Mouse (Mus musculus) embryonic fibroblast, embryonic 13.5 days (primary cell): ENCODE results near the gene Tmem143.

Experiments
- CTCF ChIP-seq: IDR thresholded peaks from 2 replicates; pipeline ENCODE4 v1.5.1; 2011; ENCODE audit warnings: mild to moderate bottlenecking, control low read depth, low read length, moderate library complexity, borderline replicate concordance; ENCODE audit not compliant: insufficient read depth
- POLR2A ChIP-seq: IDR thresholded peaks from 2 replicates; pipeline ENCODE4 v1.6.1; 2011; ENCODE audit warnings: low read depth, mild to moderate bottlenecking, control low read depth, low read length, moderate library complexity

DNA sequence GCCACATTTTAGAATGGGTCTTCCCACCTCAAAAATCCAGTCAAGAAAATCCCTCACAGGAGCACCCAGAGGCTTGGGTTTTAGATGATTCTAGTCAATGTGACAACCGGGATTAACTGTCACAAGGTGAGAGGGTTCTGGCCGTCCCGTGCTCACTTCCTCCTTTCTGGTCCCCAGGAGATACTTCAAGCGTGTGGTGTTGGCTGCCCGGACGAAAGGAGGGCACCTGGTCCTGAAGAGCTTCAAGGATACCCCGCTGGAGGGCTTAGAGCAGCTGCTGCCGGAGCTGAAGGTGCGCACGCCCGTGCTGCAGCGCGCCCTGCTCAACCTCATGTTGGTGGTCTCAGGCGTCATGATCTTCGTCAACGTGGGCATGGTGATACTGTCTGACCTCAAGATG, 12.4 kb downstream of the Tmem143 start:
- TF ChIP-seq CTCF, result no peak
- TF ChIP-seq POLR2A, result no peak
